10 mouse cellular contexts compared by ENCODE assay signal in genomic region chr1:172510421-172510972, GRCm38 (mm10). TPM values are rescaled to one million over a fixed set of nuclear protein-coding genes. Genes with fewer than 3 reads are reported as not detected.
DNase-seq lines count a peak whose midpoint lies in the region; ATAC-seq and TF ChIP-seq lines count a peak whose summit lies in the region.
"Had no signal": no experiment of that assay in that cellular context is flagged by ENCODE, and none has a peak within 500 bp of the region (broad histone marks: within the 10 kb centered on the region; RNA-seq: fewer than 3 reads in every experiment).

No protein-coding gene starts in this region.

- WGBS in hindbrain, embryonic 10.5 days = 26% methylated on average over 13 of the region's 13 CpGs
- WGBS in hindbrain, embryonic 13.5 days = 28% methylated on average over 13 of the region's 13 CpGs
- WGBS in intestine, embryonic 14.5 days = 35% methylated on average over 13 of the region's 13 CpGs
- 17% methylated on average over 13 of the region's 13 CpGs for WGBS in small intestine, adult 2 months

- peaks cover 30% of the 10 kb centered on the region for H3K4me1 ChIP-seq in hindbrain, embryonic 10.5 days (replicated peaks)
- peaks cover 16% of the 10 kb centered on the region for H3K4me1 ChIP-seq in hindbrain, embryonic 13.5 days (replicated peaks)
- H3K4me1 ChIP-seq in intestine, embryonic 14.5 days (replicated peaks; ENCODE audit: control insufficient read depth, insufficient read depth, low read length) = peaks cover 11% of the 10 kb centered on the region; the same call in 1 of the 2 replicates
- H3K4me1 ChIP-seq in small intestine, adult 2 months (ENCODE audit: control insufficient read depth, insufficient read depth, insufficient read length, low read length) = peaks cover 22% of the 10 kb centered on the region

- H3K4me3 ChIP-seq in hindbrain, embryonic 10.5 days = no peak overlapping the region
- H3K4me3 ChIP-seq in hindbrain, embryonic 13.5 days = no peak overlapping the region
- H3K4me3 ChIP-seq in intestine, embryonic 14.5 days (ENCODE audit: low read depth, low read length) = no peak overlapping the region
- peak overlapping the region; percentile 39 for H3K4me3 ChIP-seq in small intestine, adult 2 months (ENCODE audit: low read depth, low read length)
- H3K4me3 ChIP-seq: midbrain, embryonic 12.5 days had no signal

- no peaks in the 10 kb centered on the region for H3K36me3 ChIP-seq in hindbrain, embryonic 10.5 days
- no peaks in the 10 kb centered on the region for H3K36me3 ChIP-seq in hindbrain, embryonic 13.5 days
- H3K36me3 ChIP-seq in intestine, embryonic 14.5 days (ENCODE audit: control insufficient read depth, insufficient read depth, low read length) = peaks cover 30% of the 10 kb centered on the region
- peaks cover 27% of the 10 kb centered on the region for H3K36me3 ChIP-seq in small intestine, adult 2 months (ENCODE audit: control insufficient read depth, insufficient read depth, low read length)
- H3K36me3 ChIP-seq: midbrain, embryonic 12.5 days had no signal

- no peak overlapping the region for H3K4me2 ChIP-seq in hindbrain, embryonic 13.5 days
- H3K4me2 ChIP-seq in intestine, embryonic 14.5 days (ENCODE audit: low read length) = peak overlapping the region; percentile 23; the same call in 1 of the 2 replicates
- H3K4me2 ChIP-seq: midbrain, embryonic 12.5 days had no signal

- no peak for DNase-seq in hindbrain, embryonic 10.5 days (ENCODE audit: low spot score)
- DNase-seq in intestine, embryonic 14.5 days (ENCODE audit: low spot score) = no peak
- peak; percentile 20 for DNase-seq in liver
- DNase-seq in testis, postnatal 10 days (ENCODE audit: low spot score) = no peak
- no peak for DNase-seq in cerebellum, adult 8-10 months
- DNase-seq in embryo, embryonic 10 days (ENCODE audit: low spot score) = no peak
- DNase-seq: adrenal gland, postnatal 25 days had no signal

- H3K27ac ChIP-seq in hindbrain, embryonic 10.5 days = 0 out of 2 replicates have a peak overlapping the region, but pooled peaks have one; percentile 12
- H3K27ac ChIP-seq in hindbrain, embryonic 13.5 days = no peak overlapping the region
- H3K27ac ChIP-seq in intestine, embryonic 14.5 days (ENCODE audit: low read depth) = peak overlapping the region; percentile 38; the same call in 1 of the 2 replicates
- peak overlapping the region; percentile 73 for H3K27ac ChIP-seq in small intestine, adult 2 months (ENCODE audit: insufficient read depth, low read depth, low read length)
- H3K27ac ChIP-seq: midbrain, embryonic 12.5 days had no signal

- H3K9me3 ChIP-seq in hindbrain, embryonic 10.5 days = no peaks in the 10 kb centered on the region
- no peaks in the 10 kb centered on the region for H3K9me3 ChIP-seq in hindbrain, embryonic 13.5 days
- no peaks in the 10 kb centered on the region for H3K9me3 ChIP-seq in intestine, embryonic 14.5 days (ENCODE audit: control insufficient read depth, low read length)
- H3K9me3 ChIP-seq: midbrain, embryonic 12.5 days had no signal

- TF ChIP-seq POLR2A in small intestine, adult 2 months (IDR thresholded peaks at IDR 0.05; ENCODE audit: low read depth, low read length) = no peak

- H3K27me3 ChIP-seq in hindbrain, embryonic 10.5 days (ENCODE audit: insufficient read depth, poor library complexity, severe bottlenecking) = peaks cover 27% of the 10 kb centered on the region
- H3K27me3 ChIP-seq in hindbrain, embryonic 13.5 days = 0 out of 2 replicates have a peak, but pooled peaks cover 3% of the 10 kb centered on the region
- no peaks in the 10 kb centered on the region for H3K27me3 ChIP-seq in intestine, embryonic 14.5 days (replicated peaks; ENCODE audit: control insufficient read depth, insufficient read depth, low read length)
- no peaks in the 10 kb centered on the region for H3K27me3 ChIP-seq in small intestine, adult 2 months (ENCODE audit: control insufficient read depth, insufficient read depth, low read length)

- H3K9ac ChIP-seq in hindbrain, embryonic 13.5 days = no peak overlapping the region
- H3K9ac ChIP-seq in intestine, embryonic 14.5 days (ENCODE audit: low read length) = no peak overlapping the region
- H3K9ac ChIP-seq: midbrain, embryonic 12.5 days had no signal

- no peak for ATAC-seq in hindbrain, embryonic 13.5 days (ENCODE audit: low FRiP score)
- ATAC-seq in intestine, embryonic 14.5 days (replicated peaks; ENCODE audit: low FRiP score, low TSS enrichment, low read depth) = peak; percentile 67

- no peak for TF ChIP-seq CTCF in small intestine, adult 2 months (IDR thresholded peaks at IDR 0.05; ENCODE audit: extremely low read depth, insufficient read length, insufficient replicate concordance, low read depth, low read length)

RNA-seq across cellular contexts. Expression of gene Cfap45, which starts 10.1 kb away (rescaled TPM):
- 2.4 and 3.6 TPM in 2 replicates for polyA plus RNA-seq in hindbrain, embryonic 10.5 days (2016; fragmentation: Nextera tagmentation; extraction: Ambion mirVana)
- 3.7 and 5.2 TPM in 2 replicates for polyA plus RNA-seq in hindbrain, embryonic 13.5 days (2015; fragmentation: Nextera tagmentation; extraction: Ambion mirVana)
- polyA plus RNA-seq in intestine, embryonic 14.5 days (2014; fragmentation: Nextera tagmentation; extraction: Ambion mirVana) = 1.1 and 1.9 TPM in 2 replicates
- polyA plus RNA-seq in small intestine, adult 2 months (2012; rRNA removed) = 0.29 and 1.3 TPM in 2 replicates

RNA-seq across cellular contexts. Expression of gene Tagln2, which starts 10.7 kb away (rescaled TPM):
- polyA plus RNA-seq in hindbrain, embryonic 10.5 days (2016; fragmentation: Nextera tagmentation; extraction: Ambion mirVana) = 73.3 and 80.4 TPM in 2 replicates
- polyA plus RNA-seq in hindbrain, embryonic 13.5 days (2015; fragmentation: Nextera tagmentation; extraction: Ambion mirVana) = 67.8 and 72.3 TPM in 2 replicates
- 241 TPM in 2 replicates for polyA plus RNA-seq in intestine, embryonic 14.5 days (2014; fragmentation: Nextera tagmentation; extraction: Ambion mirVana)
- 149 and 284 TPM in 2 replicates for polyA plus RNA-seq in small intestine, adult 2 months (2012; rRNA removed)

RNA-seq across cellular contexts. Expression of gene Igsf9, which starts 28.9 kb away (rescaled TPM):
- polyA plus RNA-seq in hindbrain, embryonic 10.5 days (2016; fragmentation: Nextera tagmentation; extraction: Ambion mirVana) = 74.1 and 76.0 TPM in 2 replicates
- polyA plus RNA-seq in hindbrain, embryonic 13.5 days (2015; fragmentation: Nextera tagmentation; extraction: Ambion mirVana) = 57.4 and 62.6 TPM in 2 replicates
- 40.9 and 44.3 TPM in 2 replicates for polyA plus RNA-seq in intestine, embryonic 14.5 days (2014; fragmentation: Nextera tagmentation; extraction: Ambion mirVana)
- 145 and 516 TPM in 2 replicates for polyA plus RNA-seq in small intestine, adult 2 months (2012; rRNA removed)

RNA-seq across cellular contexts. Expression of gene Slamf9, which starts 35.3 kb away (rescaled TPM):
- polyA plus RNA-seq in hindbrain, embryonic 10.5 days (2016; fragmentation: Nextera tagmentation; extraction: Ambion mirVana) = 0.16 TPM in 1 of 2 replicates, not detected in the other
- 0.34 TPM in 1 of 2 replicates, not detected in the other for polyA plus RNA-seq in hindbrain, embryonic 13.5 days (2015; fragmentation: Nextera tagmentation; extraction: Ambion mirVana)
- 1.8 and 2.0 TPM in 2 replicates for polyA plus RNA-seq in intestine, embryonic 14.5 days (2014; fragmentation: Nextera tagmentation; extraction: Ambion mirVana)
- 2.1 TPM in 2 replicates for polyA plus RNA-seq in small intestine, adult 2 months (2012; rRNA removed)

RNA-seq across cellular contexts. Expression of gene Vsig8, which starts 45.2 kb away (rescaled TPM):
- polyA plus RNA-seq in hindbrain, embryonic 10.5 days (2016; fragmentation: Nextera tagmentation; extraction: Ambion mirVana) = 0.15 TPM in 1 of 2 replicates, not detected in the other
- polyA plus RNA-seq in hindbrain, embryonic 13.5 days (2015; fragmentation: Nextera tagmentation; extraction: Ambion mirVana) = 0.17 and 0.18 TPM in 2 replicates
- polyA plus RNA-seq in intestine, embryonic 14.5 days (2014; fragmentation: Nextera tagmentation; extraction: Ambion mirVana) = 0.27 and 0.35 TPM in 2 replicates
- polyA plus RNA-seq in small intestine, adult 2 months (2012; rRNA removed) = 0.35 and 1.0 TPM in 2 replicates
